Mouse (Mus musculus) gastrocnemius, postnatal 14 days (tissue): ENCODE data around the gene Pecr. TPM values are rescaled to one million over a fixed set of nuclear protein-coding genes. Genes with fewer than 3 reads are reported as not detected.
A peak's percentile ranks its signal among the peaks of the same experiment; 100 is the strongest.
"Not testable (repeated sequence)": the region's sequence is repeated elsewhere in the genome, so short reads cannot be mapped to it uniquely, and the experiment has no call there.

Source experiments
- DNase-seq: peaks from one replicate; pipeline ENCODE4 v3.0.0; 2021; ENCODE audit warnings: mixed read lengths
- intact Hi-C: fragments of 180-260 bp; cut with DNase I; formaldehyde crosslinking; loops from one replicate; pipeline ENCODE4 v1.15.1; 2025; ENCODE audit warnings: low total_unique reads
- total RNA-seq, 2 experiments: library from RNA; stranded (reverse); gene quantifications; 2 replicates each; pipeline ENCODE4 v1.2.3; 2021

The Pecr gene
- total RNA-seq, 2 experiments from 2014 or later: 19.6 to 20.5 TPM

- DNase-seq: no peak
- intact Hi-C loops: no loop called here
Observed at GRCm38 (mm10) chr1:72291421-72291820, 7.3 kb upstream of the Pecr start.

GRCm38 (mm10) chr1:72290896-72291295 is 6.8 kb upstream of the Pecr start:
- intact Hi-C loops: no loop called here
- DNase-seq: no peak

- intact Hi-C loops: no loop called here
- DNase-seq: no peak
Observed at GRCm38 (mm10) chr1:72288527-72289150, 4.5 kb upstream of the Pecr start.

DNA sequence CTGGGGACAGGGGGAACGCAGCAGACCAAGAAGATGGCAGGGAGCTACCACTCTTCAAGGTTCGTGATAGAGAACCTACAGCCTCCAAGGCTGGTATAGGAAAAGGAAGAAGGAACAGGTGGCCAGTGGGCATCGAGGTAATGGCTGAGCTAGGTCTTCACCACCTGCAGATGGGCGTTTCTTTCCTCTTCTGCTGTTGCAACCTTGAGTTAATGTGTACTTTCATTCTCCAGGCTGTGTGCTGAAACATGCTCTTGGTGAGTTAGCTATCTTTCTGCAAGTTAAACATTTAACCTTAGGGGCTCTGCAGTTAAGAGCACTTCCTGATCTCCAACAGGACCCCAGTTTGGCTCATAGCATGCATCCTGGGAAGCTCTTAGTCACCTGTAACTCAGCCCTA is 3.8 kb upstream of the Pecr start:
- intact Hi-C loops: no loop called here
- no peak for DNase-seq

- no peak for DNase-seq
- intact Hi-C loops: no loop called here
Observed at GRCm38 (mm10) chr1:72286904-72287303, 2.8 kb upstream of the Pecr start.

GRCm38 (mm10) chr1:72284539-72284938 is 425 bp upstream of the Pecr start:
- intact Hi-C loops: no loop called here
- DNase-seq: no peak

GRCm38 (mm10) chr1:72282604-72283003 is 1.5 kb downstream of the Pecr start:
- intact Hi-C loops: no loop called here
- DNase-seq: no peak

- DNase-seq: no peak
- intact Hi-C loops: no loop called here
Observed at GRCm38 (mm10) chr1:72278085-72278484, 6.0 kb downstream of the Pecr start.

- intact Hi-C loops: no loop called here
- DNase-seq: no peak
Observed at GRCm38 (mm10) chr1:72263099-72263498, 21.0 kb downstream of the Pecr start.

DNA sequence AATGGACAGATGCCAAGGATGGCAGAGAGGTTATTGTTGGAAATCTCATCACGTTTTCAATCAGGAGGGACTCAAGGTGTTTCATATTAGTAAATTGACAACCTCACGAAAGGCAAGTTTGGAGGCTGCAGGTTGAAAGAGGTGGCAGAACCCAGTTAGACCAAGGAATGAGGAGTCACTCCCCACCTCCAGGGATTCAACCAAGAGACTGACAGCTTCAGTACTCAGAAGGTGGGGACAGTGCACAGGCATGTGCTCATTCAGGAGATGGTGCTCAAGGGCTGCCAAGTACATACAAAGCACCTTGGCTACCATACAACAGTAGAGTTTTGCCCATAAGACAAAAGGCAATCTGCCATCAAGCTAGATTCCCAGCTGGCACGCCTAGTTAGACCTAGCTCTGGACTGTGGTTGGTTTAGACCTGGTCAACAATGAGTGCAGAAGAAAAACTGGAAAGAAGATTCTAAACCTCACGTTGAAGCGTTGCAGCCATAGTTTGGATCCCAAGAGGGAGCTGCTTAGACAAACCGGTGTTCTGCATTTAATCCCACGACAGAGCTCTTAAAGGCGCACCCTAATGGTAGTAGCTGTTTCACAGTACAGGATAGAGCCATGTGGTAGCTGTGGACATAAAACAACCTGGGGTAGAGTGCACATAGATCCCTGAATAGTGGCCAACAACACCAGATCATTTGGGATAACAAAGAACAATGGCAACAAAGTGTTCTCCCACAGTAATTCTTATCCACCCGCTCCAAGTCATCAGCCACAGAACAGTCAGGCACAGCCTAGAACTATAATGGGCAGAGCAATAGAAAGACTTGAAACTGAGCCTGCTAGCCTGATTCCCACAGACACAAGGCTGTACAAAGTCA is 27.5 kb downstream of the Pecr start:
- DNase-seq: no peak
- intact Hi-C loops: no loop called here

DNA sequence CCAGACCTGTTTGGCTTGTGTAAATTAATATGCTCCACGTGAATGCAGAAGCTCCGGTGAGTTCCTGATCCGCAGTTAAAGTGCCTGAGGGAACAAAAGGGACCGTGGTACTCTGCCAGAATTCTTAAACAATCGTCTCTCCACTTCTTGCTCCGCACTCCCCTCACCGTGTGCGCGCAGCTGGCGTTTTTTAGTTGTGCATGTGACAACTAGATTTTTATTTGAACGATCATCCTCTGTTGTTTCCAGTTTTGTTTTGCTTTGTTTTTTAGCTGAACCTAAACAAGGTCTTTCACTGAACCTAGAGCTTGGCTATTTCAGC is 28.3 kb downstream of the Pecr start:
- DNase-seq: no peak
- intact Hi-C loops: no loop called here

GRCm38 (mm10) chr1:72255062-72255853 is 28.9 kb downstream of the Pecr start:
- DNase-seq: peak; percentile 36
- intact Hi-C loops: no loop called here

DNA sequence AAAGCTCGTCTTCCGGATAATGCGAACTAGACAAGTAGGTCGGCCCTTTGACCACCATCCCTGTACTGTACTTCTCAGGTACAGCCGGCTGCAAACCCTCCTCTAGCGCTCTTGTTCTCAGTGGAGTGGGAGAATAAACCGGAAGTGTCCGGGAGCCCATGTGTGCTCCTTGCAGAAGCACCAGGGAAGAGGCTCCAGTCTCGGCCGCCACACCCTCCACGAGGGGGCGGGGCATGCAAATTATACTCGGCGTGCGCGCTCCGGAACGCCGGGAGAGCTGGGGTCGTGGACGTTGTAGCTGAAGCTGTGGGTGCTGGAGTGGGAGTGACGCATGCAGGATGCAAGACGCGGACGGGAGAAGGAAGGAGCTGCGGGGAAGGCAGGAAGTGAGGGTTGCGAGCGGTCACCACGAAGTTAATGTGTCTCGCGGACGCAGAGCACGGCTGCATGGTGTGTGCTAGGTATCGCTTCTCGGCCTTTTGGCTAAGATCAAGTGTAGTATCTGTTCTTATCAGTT is 29.5 kb downstream of the Pecr start:
- DNase-seq: peak; percentile 90
- intact Hi-C loops: no loop called here

GRCm38 (mm10) chr1:72253881-72254491 is 30.1 kb downstream of the Pecr start:
- intact Hi-C loops: no loop called here
- DNase-seq: no peak

GRCm38 (mm10) chr1:72251806-72252205 is 32.3 kb downstream of the Pecr start:
- intact Hi-C loops: no loop called here
- no peak for DNase-seq

GRCm38 (mm10) chr1:72248226-72248737 is 35.8 kb downstream of the Pecr start:
- DNase-seq, intact Hi-C loops: not testable (repeated sequence)

GRCm38 (mm10) chr1:72244317-72245036 is 39.6 kb downstream of the Pecr start:
- intact Hi-C loops: no loop called here
- peak; percentile 13 for DNase-seq

DNA sequence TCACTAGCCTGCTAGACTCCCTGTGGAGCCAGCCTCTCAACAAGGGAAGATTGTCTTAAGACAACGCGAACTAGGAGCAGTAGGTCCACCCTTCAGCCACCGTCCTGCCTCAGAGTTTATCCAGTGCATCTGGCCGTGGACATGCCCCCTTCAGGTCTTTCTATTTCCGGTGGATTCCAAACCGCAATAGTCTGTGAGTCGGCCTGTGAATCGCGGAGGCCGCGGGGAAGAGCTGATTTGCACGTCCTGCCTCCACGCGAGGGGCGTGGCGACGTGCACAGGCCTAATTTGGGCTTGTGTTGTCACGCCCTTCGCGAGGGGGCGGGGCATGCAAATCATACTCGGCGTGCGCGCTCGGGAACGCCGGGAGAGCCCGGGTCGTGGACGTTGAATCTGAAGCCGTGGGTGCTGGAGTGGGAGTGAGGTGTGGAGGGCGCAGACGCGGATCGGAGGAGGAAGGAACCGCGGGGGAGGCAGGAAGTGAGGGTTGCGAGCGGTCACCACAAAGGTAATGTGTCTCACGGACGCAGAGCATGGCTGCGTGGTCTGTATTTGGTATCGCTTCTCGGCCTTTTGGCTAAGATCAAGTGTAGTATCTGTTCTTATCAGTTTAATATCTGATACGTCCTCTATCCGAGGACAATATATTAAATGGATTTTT is 40.3 kb downstream of the Pecr start:
- DNase-seq: peak; percentile 97
- intact Hi-C loops: no loop called here
